Mouse (Mus musculus) spleen, postnatal 0 days (tissue): ENCODE measurements around the gene Kmt2b. TPM values are rescaled to one million over a fixed set of nuclear protein-coding genes. Genes with fewer than 3 reads are reported as not detected.

ENCODE experiments used
- polyA plus RNA-seq: library from polyadenylated mRNA; unstranded; fragments of >200 nt; fragmentation: Nextera tagmentation; extraction: Ambion mirVana; gene quantifications from 2 replicates; pipeline ENCODE4 v1.2.1, GENCODE M21; 2015

The Kmt2b gene
- polyA plus RNA-seq: 6.0 and 8.5 TPM in 2 replicates

DNA sequence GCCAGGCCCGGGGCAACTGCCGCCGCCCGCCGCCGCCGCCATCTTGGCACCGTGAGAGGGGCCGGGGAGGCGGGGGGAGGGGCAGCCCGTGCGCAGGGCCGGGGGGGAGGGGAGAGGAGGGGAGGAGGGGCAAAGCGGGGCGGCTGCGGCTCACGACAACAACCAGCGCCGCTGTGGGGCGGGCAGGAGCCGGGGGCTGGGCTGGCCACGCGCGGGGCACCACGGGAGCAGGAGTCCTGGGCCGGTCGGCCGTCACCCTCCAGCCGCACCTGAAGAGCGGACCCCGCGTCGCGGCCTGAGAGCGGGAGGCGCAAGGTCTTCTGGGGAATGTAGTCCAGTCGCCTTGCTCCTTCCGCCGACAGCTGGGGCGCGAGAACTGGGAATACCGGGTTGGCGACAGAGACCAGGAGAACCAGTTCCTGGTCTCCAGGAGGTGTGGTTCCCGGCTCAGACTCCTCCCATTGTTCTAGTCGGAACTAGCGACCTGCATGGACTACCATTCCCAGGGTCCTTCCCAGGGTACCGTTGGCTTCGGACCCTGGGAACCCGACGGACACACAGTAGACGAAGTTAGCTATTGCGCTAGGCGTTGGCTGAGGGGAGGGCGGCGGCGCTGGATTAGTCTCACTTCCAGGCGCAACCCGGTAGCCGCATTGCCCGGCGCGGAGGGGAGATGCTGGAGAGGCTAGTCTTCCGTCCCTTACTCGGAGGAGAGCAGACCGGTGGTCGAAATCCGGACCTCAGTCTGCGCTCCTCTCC is at the start of gene Kmt2b:
Kmt2b (minus strand) TSS at position 51 of the 759 bp plus-strand sequence.

DNA sequence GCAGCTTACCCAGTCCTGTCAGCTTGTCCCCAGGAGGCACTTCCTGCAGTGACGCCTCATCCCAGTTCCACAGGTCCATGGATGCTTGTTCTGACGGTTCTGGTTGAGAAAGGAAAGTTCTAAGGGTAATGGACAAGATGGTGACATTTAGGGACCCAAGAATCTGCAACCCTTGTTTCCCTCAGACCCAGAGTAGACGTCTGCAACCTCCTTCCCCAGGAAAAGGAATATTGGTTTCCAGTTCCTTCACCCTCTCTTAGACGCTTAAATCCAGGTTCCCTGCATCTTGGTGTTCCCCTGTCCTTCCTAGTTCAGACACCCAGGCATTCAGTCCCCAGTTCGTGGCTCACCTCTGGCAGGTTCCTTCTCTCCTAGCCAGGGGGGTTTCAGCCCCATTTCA is 47.2 kb upstream of the Kmt2b start, which contains the start of gene Etv2:
Etv2 (minus strand) TSS at position 101 of the 400 bp plus-strand sequence.

DNA sequence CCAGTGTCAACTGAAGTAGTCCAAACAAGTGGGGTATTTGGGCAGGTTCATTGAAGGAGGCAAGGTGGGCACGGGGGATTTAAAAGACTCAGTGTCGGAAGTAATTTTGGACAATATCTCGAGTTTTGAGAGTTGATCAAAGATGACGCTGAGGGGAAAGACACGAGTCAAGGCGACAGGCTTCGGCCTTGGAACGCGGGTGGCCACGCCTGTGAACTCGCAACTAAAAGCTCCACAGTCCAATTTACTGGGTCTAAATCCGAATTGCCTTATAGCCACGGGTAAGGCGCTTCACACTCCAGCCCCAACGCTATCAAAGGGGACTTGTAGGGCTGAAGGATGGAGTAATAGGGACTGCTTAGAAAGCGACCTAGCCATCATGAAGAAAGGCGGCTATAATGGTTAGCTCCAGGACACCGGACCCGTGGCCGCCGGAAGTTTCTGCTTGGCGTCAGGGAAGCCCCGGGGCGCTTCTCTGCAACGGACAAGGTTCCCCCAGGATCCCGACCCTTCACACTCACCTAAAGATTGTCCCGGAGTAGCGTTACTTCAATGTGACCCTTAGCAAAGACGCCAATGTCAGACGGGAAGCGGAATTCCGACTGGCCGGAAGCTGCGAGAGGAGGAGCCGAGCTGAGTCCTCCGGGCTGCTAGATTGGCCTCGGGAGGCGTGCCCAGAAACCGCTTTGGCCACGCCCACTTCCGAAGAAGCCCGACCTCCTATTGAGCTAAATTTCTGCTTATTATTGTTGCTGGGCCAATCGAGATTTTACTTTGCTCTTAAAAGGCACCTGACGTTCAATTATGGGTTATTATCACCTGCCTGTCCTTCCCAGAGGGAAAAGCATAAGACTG is 37.2 kb upstream of the Kmt2b start, which contains the start of gene Cox6b1:
Cox6b1 (minus strand) TSS at position 622 of the 855 bp plus-strand sequence.

DNA sequence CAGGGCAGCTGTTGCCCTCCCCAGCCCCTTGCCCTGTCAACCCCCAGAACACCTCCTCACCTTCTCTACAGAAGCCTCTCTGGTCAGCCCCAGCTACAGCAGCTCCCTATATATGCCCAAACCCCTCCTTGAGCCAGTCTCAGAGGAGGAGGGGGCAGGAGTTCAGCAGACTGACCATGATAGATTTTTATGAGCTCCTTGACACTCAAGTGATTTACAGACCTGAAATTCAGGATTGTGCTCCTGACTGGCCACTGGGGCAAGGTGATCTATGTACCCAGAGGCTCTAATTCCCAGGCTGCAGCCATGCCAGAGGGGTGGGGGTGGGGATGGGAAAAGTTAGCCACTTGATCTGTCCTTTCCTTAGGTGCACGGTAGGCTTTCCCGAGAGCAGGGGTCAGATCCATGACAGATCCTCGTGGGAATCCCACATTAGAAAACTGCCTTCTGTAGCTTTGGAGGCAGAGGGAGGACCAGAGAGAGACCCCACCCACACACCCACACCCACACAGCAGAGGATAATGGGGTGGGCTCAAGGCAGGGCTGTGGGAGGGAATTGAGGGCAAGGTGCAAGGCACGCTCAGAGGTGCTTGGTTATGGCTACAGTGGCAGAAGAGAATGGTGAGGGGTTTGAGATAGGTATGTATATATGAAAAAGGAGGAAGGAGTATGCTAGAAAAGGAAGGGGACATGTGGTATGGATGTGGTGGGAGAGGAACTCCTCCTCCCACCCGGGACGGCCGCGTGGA is 24.3 kb upstream of the Kmt2b start, which contains the start of gene Upk1a:
Upk1a (minus strand) TSS at position 194 of the 749 bp plus-strand sequence.

DNA sequence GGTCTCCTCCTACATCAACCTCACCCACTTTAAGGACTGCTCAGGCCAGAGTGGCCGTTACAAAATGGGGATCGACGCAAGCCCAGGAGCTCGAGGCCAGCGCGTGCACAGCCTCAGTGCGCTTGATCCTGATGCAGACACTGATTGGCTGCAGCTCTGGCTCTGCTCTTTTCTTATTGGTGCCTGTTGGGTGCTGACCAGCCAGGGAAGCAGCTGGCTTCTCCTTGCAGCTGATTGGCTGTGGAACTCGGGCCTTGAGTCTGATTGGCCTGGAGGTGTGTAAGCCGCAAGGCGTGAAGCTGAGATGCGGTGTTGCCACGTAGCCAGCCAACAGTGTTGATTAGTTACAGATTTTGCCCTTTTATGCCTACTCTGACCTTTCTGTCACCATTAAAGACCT is 10.3 kb upstream of the Kmt2b start, which contains the start of gene Zbtb32:
Zbtb32 (minus strand) TSS at position 124 of the 400 bp plus-strand sequence.

DNA sequence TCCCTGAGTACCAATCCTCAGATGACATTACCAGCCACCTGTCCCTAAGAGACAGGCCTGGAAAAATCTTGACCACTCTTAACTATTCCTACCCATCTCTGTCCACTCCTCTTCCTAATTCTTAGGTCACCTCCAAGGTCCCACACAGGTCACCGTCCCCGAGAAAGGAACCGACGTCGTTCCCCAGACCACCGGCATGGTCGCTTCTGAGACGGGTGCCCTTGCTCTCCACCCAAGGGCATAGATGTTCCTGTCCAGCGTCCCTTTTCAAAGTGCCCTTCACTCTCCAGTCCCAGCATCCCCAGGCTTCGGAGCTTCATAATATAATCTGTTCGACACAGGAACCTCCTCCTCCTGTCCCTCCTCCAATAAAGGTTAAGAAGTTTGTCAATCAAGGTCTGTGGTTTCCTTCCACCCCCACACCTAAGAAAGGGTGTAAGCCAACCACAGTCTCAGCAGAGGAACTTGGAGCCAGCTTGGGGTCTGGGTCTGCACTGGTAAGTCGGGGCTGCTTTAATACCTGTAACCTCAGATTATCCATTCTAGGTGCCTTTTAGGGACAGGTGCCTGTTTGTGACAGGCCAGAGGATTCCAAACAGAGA is 23.5 kb downstream of the Kmt2b start, which contains the start of gene Igflr1:
Igflr1 (plus strand) TSS at position 458 of the 602 bp plus-strand sequence.

DNA sequence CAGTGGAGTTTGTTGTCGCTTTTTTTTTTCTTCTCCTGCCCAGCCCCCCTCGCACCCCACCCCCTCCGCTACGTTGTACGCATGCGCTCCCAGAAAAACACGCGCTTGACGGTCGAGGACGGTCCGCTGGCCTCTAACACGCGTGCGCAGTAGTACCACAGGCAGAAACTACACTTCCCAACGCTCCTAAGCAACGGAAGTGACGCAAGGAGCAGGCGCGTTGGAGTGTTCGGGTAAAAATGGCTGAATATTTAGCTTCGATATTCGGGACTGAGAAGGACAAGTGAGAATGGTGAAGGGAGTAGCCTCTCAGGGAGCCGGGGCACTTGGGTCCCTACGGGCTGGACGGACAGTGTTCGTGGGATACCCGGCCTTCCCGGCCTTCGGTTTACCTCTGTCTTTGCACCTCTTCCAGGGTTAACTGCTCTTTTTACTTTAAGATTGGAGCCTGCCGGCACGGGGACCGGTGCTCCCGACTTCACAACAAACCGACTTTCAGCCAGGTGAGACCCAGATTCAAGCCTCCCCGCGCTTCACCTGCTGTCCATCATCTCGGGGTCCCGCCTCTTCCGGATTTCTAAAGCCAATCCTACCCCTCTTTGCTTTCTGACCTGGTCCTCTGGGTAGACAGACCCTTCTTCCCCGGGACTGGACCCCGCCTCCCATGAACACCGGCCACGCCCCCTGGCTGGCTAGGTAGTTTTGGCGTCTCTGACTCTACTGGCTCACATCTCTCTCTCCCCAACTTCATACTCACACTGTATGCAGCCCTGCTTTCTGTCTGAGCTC is 25.2 kb downstream of the Kmt2b start, which contains the start of the genes U2af1l4, Gm49396 and Psenen:
U2af1l4 (plus strand) TSS at position 185 of the 789 bp plus-strand sequence.
Gm49396 (plus strand) TSS at position 228 of the 789 bp plus-strand sequence.
Psenen (minus strand) TSS at position 511 of the 789 bp plus-strand sequence.

DNA sequence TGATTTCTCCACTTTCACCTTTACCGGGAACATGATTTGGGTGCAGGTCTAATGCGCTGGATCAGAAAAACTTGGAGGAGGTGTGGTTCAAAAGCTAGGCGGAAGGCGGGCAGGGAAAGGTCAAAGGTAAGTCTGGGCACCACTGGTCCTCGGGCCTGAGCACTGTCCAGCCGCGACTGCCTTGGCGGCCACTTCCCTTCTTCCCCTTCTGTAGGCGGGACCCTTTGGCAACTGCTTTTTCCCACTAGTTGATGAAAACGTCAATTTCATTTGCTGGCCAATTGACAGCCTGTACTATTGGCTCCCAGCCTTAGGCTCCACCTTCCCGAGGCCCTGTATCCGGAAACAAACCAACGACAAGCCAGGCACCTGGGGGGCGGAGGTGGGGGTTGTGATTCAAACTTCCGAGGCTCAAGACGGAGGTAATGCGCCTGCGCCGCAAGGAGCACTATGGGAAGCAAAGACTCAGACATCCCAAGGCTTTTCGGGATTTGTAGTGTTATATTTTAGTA is 29.0 kb downstream of the Kmt2b start, which contains the start of gene Lin37:
Lin37 (minus strand) TSS at position 396 of the 512 bp plus-strand sequence.

DNA sequence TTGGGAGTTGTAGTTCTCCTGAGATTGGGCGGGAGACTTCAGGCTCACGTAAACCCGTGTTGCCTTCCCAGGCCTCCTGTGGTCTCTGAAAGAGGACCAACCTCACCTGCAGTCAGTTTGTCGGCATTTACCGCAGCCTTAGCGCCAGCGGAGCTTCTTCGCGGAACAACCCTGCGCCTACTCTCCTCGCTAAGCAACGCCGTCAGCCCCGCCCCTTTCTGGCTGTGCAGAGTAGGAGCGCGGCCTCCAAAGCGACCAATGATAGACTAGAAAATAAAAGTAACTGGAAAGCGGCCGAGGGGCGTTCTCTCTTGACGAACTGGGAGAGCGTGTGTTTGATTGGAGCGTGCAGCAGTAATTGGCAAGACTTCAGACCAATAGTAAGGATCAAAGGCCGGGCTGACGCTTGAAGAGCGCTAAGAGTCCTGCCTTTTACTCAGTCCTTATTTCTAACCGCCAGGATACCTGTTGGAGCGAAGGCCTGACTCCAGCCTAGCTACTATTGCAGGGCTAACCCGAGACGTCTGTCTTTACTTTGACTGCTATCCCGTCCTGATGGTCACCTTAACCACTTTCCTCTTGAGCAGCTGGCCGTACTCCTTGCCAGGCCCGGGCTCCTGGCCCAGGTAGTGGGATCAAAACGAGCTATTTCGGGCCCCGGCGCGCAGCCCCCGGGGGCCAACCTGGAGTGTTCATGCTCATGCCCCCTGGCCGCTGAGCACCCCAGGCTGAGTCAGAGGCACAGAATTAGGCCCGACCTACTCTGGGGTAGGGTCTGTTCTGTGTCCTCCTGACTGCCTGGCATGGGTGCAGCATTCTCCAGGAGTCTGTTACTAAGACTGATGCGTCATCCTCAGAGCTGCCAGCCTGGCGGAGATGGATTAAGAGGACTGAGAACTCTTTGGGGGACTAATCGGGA is 36.2 kb downstream of the Kmt2b start, which contains the start of the genes Hspb6 and Proser3:
Hspb6 (plus strand) TSS at position 77 of the 919 bp plus-strand sequence.
Proser3 (minus strand) TSS at position 198 of the 919 bp plus-strand sequence.

DNA sequence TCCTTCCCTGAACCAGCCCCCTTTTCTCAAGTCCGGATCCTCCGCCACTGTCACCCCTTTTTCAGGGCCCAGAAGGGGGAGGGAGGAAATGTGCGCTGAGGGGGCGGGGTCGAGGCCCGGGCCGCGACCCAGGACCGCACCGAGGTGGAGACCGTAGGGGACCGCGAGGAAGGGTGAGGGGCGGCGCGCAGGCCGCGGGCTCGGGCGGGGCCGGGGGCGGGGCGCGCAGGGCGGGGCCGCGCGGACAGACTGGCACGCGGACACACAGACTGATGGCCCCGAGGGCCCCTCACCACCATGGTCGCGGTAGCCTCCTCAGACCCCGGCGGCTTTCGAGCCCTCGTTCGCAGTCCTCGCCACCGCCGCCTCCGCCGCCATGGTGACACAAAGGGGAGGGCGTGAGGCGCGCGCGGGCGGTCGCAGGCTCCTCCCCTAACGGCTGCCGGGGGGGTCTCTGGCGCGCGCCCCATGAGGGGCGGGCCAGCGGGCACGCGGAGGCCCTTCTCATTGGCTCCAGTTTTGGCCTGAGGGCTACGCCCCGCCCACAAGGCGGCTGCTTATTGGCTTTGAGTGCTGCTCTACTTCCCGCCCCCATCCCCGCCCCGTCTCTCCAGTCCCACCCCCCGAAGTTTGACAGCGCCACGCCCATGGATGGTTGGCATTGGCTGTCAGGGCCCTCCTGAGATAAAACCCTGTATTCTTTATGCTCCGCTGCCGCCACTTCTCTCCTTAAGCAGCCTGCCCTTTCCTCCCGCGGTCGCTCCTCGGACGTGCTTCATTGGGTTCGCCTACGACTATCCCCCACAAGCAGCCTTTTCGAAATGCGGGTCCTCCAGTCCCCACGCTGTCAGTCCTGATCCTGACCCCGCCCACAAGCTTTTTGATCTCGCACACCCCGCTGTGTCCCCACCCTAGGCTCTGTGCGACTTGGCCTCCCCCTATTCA is 53.6 kb downstream of the Kmt2b start, which contains the start of gene Arhgap33:
Arhgap33 (minus strand) TSS at position 428 of the 945 bp plus-strand sequence.

Other genes with a start within 250 kb of the Kmt2b start
- 0.81 and 1.0 TPM in 2 replicates for gene Lrfn3, start 226.0 kb downstream of the Kmt2b start, polyA plus RNA-seq
- gene Tyrobp, start 175.0 kb downstream of the Kmt2b start, polyA plus RNA-seq: 396 and 576 TPM in 2 replicates
- 32.8 and 46.4 TPM in 2 replicates for gene Hcst, start 168.9 kb downstream of the Kmt2b start, polyA plus RNA-seq
- 4.5 and 5.9 TPM in 2 replicates for gene Nfkbid, start 167.0 kb downstream of the Kmt2b start, polyA plus RNA-seq
- 2.0 and 2.3 TPM in 2 replicates for gene Aplp1, start 143.2 kb downstream of the Kmt2b start, polyA plus RNA-seq
- 0.04 and 0.23 TPM in 2 replicates for gene Kirrel2, start 131.0 kb downstream of the Kmt2b start, polyA plus RNA-seq
- 0.21 and 0.32 TPM in 2 replicates for gene Nphs1, start 130.4 kb downstream of the Kmt2b start, polyA plus RNA-seq
- gene Prodh2, start 95.1 kb downstream of the Kmt2b start, polyA plus RNA-seq: 0.10 TPM in 1 of 2 replicates, not detected in the other
- gene Arhgap33, start 53.7 kb downstream of the Kmt2b start, polyA plus RNA-seq: 3.5 TPM in 2 replicates
- 14.6 and 14.7 TPM in 2 replicates for gene Hspb6, start 36.5 kb downstream of the Kmt2b start, polyA plus RNA-seq
- gene Proser3, start 36.4 kb downstream of the Kmt2b start, polyA plus RNA-seq: 2.5 and 3.4 TPM in 2 replicates
- 38.8 and 42.2 TPM in 2 replicates for gene Lin37, start 28.9 kb downstream of the Kmt2b start, polyA plus RNA-seq
- gene U2af1l4, start 25.4 kb downstream of the Kmt2b start, polyA plus RNA-seq: 61.2 and 70.3 TPM in 2 replicates
- 4.4 and 4.9 TPM in 2 replicates for gene Gm49396, start 25.4 kb downstream of the Kmt2b start, polyA plus RNA-seq
- 105 and 115 TPM in 2 replicates for gene Psenen, start 25.1 kb downstream of the Kmt2b start, polyA plus RNA-seq
- gene Igflr1, start 23.3 kb downstream of the Kmt2b start, polyA plus RNA-seq: 2.4 and 2.9 TPM in 2 replicates
- gene Zbtb32, start 10.2 kb upstream of the Kmt2b start, polyA plus RNA-seq: 0.21 and 0.22 TPM in 2 replicates
- gene Upk1a, start 24.1 kb upstream of the Kmt2b start, polyA plus RNA-seq: 0.15 and 0.19 TPM in 2 replicates
- 695 and 741 TPM in 2 replicates for gene Cox6b1, start 37.4 kb upstream of the Kmt2b start, polyA plus RNA-seq
- not detected in 2 replicates for gene Etv2, start 47.1 kb upstream of the Kmt2b start, polyA plus RNA-seq
- gene Rbm42, start 61.6 kb upstream of the Kmt2b start, polyA plus RNA-seq: 69.8 and 70.7 TPM in 2 replicates
- gene Haus5, start 76.3 kb upstream of the Kmt2b start, polyA plus RNA-seq: 41.0 and 45.0 TPM in 2 replicates
- gene Pmis2, start 82.9 kb upstream of the Kmt2b start, polyA plus RNA-seq: not detected in 2 replicates
- gene 2200002J24Rik, start 110.2 kb upstream of the Kmt2b start, polyA plus RNA-seq: 0.49 and 1.6 TPM in 2 replicates
- gene Atp4a, start 123.5 kb upstream of the Kmt2b start, polyA plus RNA-seq: 1.3 and 1.6 TPM in 2 replicates
- 128 and 142 TPM in 2 replicates for gene Tmem147, start 140.8 kb upstream of the Kmt2b start, polyA plus RNA-seq
- gene Gapdhs, start 155.0 kb upstream of the Kmt2b start, polyA plus RNA-seq: 0.25 and 0.27 TPM in 2 replicates
- gene Sbsn, start 162.7 kb upstream of the Kmt2b start, polyA plus RNA-seq: 2.2 and 4.9 TPM in 2 replicates
- 25.5 and 26.9 TPM in 2 replicates for gene Dmkn, start 175.0 kb upstream of the Kmt2b start, polyA plus RNA-seq
- gene Krtdap, start 199.2 kb upstream of the Kmt2b start, polyA plus RNA-seq: 1.9 and 2.6 TPM in 2 replicates
- gene Ffar2, start 235.0 kb upstream of the Kmt2b start, polyA plus RNA-seq: 1.7 and 2.7 TPM in 2 replicates